Mouse (Mus musculus): ENCODE measurements around the gene Thrap3. TPM values are rescaled to one million over a fixed set of nuclear protein-coding genes. Genes with fewer than 3 reads are reported as not detected.
A peak's percentile ranks its signal among the peaks of the same experiment; 100 is the strongest.

Thrap3 gene
- polyA plus RNA-seq, 1 experiment from 2014 or later = 148 TPM

DNA sequence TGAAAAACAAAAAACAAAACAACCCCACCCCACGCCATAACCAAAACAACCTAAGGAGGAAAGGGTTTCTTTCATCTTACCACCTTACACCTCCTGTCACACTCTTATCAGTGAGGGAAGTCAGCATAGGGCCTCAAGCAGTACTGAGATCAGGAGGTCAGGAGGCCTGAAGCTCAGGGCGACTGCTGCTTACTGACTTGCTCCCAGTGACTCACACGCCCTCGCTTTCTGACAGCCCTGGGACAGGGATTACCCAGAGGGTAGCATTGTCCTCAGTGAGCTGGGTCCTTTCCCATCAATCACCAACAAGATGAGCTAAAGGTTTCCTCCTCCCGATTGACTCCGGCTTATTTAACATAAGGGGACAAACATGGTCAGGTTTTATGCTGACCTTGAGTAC, 4.5 kb upstream of the Thrap3 start:
- peaks cover 3 to 10% of the 10 kb centered on the region in 2 experiments; a peak in 2 of 4 replicates for H3K4me1 ChIP-seq (ENCODE audit: control insufficient read depth in 2 of 2, insufficient read depth in 2 of 2, low read length in 2 of 2)

DNA sequence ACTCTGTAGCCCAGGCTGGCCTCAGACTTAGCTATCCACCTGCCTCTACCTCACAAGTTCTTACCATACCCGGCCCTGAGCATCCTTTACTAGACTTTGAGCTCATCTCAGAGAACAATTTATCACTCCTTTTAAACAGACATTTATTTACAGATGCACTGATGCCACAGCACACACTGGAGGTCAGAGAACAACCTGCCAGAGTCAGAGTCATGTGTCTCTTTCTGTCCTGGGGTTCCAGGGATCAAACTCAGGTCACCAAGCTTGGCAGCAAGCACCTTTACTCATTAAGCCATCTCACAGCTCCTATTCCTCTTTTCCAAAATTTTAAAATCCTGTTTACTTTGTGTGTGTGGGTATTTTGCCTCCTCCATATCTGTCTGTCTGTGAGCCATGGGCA, 2.8 kb upstream of the Thrap3 start:
- Histone ChIP-seq H3K4me2 (ENCODE audit: low read length) (no peak overlapping the region), H3K4me1 (ENCODE audit: control insufficient read depth in 2 of 2, insufficient read depth in 2 of 2, low read length in 2 of 2) (peaks cover 6 to 17% of the 10 kb centered on the region in 2 experiments; a peak in 3 of 4 replicates), H3K4me3 (ENCODE audit: control insufficient read depth in 1 of 2, insufficient read depth in 1 of 2, low read depth in 1 of 2, low read length in 2 of 2) (no peak overlapping the region), H3K27me3 (ENCODE audit: control insufficient read depth, insufficient read depth, low read length) (no peaks in the 10 kb centered on the region), H3K36me3 (ENCODE audit: control insufficient read depth, insufficient read depth, low read length) (no peaks in the 10 kb centered on the region), H3K9ac (ENCODE audit: low read length) (no peak overlapping the region), H3K9me3 (ENCODE audit: control insufficient read depth, low read length) (no peaks in the 10 kb centered on the region), H3K27ac (replicated peaks in 1 of 2; ENCODE audit: control insufficient read depth in 1 of 2, insufficient read depth in 1 of 2, low read depth in 2 of 2, low read length in 2 of 2) (no peak overlapping the region)
- no peak for ATAC-seq (ENCODE audit: insufficient number of reproducible peaks, insufficient read depth, low FRiP score, low read depth)
- 76% methylated on average over 1 of the region's 1 CpGs for WGBS

More for the DNA sequence above, 4.5 kb upstream of the Thrap3 start:
- H3K27ac ChIP-seq (replicated peaks in 1 of 2; ENCODE audit: control insufficient read depth in 1 of 2, insufficient read depth in 1 of 2, low read depth in 2 of 2, low read length in 2 of 2) = no peak overlapping the region
- H3K9me3 ChIP-seq (ENCODE audit: control insufficient read depth, low read length) = no peaks in the 10 kb centered on the region
- no peak overlapping the region for H3K9ac ChIP-seq (ENCODE audit: low read length)
- WGBS = 50% methylated on average over 6 of the region's 6 CpGs
- H3K4me3 ChIP-seq (ENCODE audit: control insufficient read depth in 1 of 2, insufficient read depth in 1 of 2, low read depth in 1 of 2, low read length in 2 of 2) = no peak overlapping the region
- H3K4me2 ChIP-seq (ENCODE audit: low read length) = no peak overlapping the region
- no peaks in the 10 kb centered on the region for H3K27me3 ChIP-seq (ENCODE audit: control insufficient read depth, insufficient read depth, low read length)
- no peaks in the 10 kb centered on the region for H3K36me3 ChIP-seq (ENCODE audit: control insufficient read depth, insufficient read depth, low read length)
- ATAC-seq (ENCODE audit: insufficient number of reproducible peaks, insufficient read depth, low FRiP score, low read depth) = no peak

DNA sequence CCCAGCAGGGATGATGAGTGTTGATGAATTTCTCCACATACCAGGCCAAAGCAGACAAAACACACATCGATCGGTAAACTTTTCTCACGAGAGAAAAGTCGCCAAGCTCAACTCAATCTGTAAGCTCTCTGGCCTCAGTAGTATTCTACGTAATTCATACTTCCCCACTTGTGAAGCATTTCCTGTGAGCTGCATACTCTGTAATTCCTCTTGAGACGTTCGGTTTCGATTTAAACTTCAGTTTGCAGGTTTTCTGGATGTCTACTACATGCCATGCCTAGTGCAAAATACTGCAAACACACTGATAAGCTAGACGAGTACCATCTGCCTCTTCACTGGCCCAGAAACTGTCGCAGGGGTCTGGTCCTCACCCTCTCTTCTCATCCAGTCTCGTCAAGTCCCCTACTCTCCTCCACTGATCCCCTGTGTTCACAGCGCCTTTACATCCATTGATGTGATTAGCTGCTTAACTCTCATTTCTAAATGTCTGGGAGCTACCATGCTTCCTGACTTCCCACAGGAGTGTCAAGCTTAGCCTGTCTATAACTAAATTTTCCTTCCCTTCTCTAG, 2.2 kb upstream of the Thrap3 start:
- Histone ChIP-seq H3K36me3 (ENCODE audit: control insufficient read depth, insufficient read depth, low read length) (no peaks in the 10 kb centered on the region), H3K9me3 (ENCODE audit: control insufficient read depth, low read length) (no peaks in the 10 kb centered on the region), H3K27ac (replicated peaks in 1 of 2; ENCODE audit: control insufficient read depth in 1 of 2, insufficient read depth in 1 of 2, low read depth in 2 of 2, low read length in 2 of 2) (no peak overlapping the region), H3K4me3 (ENCODE audit: control insufficient read depth in 1 of 2, insufficient read depth in 1 of 2, low read depth in 1 of 2, low read length in 2 of 2) (no peak overlapping the region), H3K27me3 (ENCODE audit: control insufficient read depth, insufficient read depth, low read length) (no peaks in the 10 kb centered on the region), H3K4me2 (ENCODE audit: low read length) (no peak overlapping the region), H3K9ac (ENCODE audit: low read length) (no peak overlapping the region), H3K4me1 (ENCODE audit: control insufficient read depth in 2 of 2, insufficient read depth in 2 of 2, low read length in 2 of 2) (peaks cover 6 to 24% of the 10 kb centered on the region in 2 experiments; a peak in 3 of 4 replicates)
- WGBS = 70% methylated on average over 12 of the region's 12 CpGs
- ATAC-seq (ENCODE audit: insufficient number of reproducible peaks, insufficient read depth, low FRiP score, low read depth) = no peak

- H3K27ac ChIP-seq (replicated peaks in 1 of 2; ENCODE audit: control insufficient read depth in 1 of 2, insufficient read depth in 1 of 2, low read depth in 2 of 2, low read length in 2 of 2) = no peak overlapping the region
- 81% methylated on average over 8 of the region's 8 CpGs for WGBS
- no peak for ATAC-seq (ENCODE audit: insufficient number of reproducible peaks, insufficient read depth, low FRiP score, low read depth)
- peaks cover 8 to 31% of the 10 kb centered on the region in 2 experiments for H3K4me1 ChIP-seq (ENCODE audit: control insufficient read depth in 2 of 2, insufficient read depth in 2 of 2, low read length in 2 of 2)
- H3K27me3 ChIP-seq (ENCODE audit: control insufficient read depth, insufficient read depth, low read length) = no peaks in the 10 kb centered on the region
- no peak overlapping the region for H3K9ac ChIP-seq (ENCODE audit: low read length)
- H3K4me2 ChIP-seq (ENCODE audit: low read length) = no peak overlapping the region
- H3K36me3 ChIP-seq (ENCODE audit: control insufficient read depth, insufficient read depth, low read length) = peaks cover 4% of the 10 kb centered on the region; the same call in 1 of the 2 replicates
- H3K4me3 ChIP-seq (ENCODE audit: control insufficient read depth in 1 of 2, insufficient read depth in 1 of 2, low read depth in 1 of 2, low read length in 2 of 2) = no peak overlapping the region
- no peaks in the 10 kb centered on the region for H3K9me3 ChIP-seq (ENCODE audit: control insufficient read depth, low read length)
Observed at GRCm38 (mm10) chr4:126204016-126204415, 1.5 kb upstream of the Thrap3 start.

DNA sequence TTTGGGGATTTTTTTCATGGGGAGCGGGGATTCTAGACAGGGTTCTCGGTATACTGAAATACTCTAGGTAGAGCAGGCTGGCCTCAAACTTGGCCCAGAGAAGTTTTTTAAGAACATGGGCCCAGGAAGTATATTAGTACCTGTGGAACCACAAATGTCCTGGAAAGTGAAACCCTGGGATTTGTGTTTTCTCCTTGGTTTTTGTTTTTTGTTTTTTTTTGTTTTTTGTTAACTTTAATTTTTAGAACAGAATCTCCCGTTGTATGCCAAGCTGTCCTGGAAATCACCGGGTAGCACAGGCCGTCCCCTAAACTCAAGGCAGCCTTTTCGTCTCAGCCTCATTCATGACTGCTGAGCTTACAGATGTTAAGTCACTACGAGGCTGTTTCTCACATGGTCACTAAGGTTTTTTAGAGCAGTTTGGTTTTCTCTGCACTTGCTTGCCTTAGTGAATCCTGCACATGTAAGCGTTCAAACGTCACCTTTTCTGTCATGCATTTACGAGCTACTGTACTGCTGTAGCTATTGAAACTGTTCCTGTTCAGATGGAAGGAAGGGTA, 856 bp upstream of the Thrap3 start:
- Histone ChIP-seq H3K4me2 (ENCODE audit: low read length) (peak overlapping the region; percentile 71), H3K27ac (replicated peaks in 1 of 2; ENCODE audit: control insufficient read depth in 1 of 2, insufficient read depth in 1 of 2, low read depth in 2 of 2, low read length in 2 of 2) (peak overlapping the region; percentile 96 to 98), H3K4me3 (ENCODE audit: control insufficient read depth in 1 of 2, insufficient read depth in 1 of 2, low read depth in 1 of 2, low read length in 2 of 2) (peak overlapping the region; percentile 51 to 69; a peak in 3 of 4 replicates), H3K36me3 (ENCODE audit: control insufficient read depth, insufficient read depth, low read length) (peaks cover 9% of the 10 kb centered on the region; the same call in 1 of the 2 replicates), H3K9me3 (ENCODE audit: control insufficient read depth, low read length) (no peaks in the 10 kb centered on the region), H3K4me1 (ENCODE audit: control insufficient read depth in 2 of 2, insufficient read depth in 2 of 2, low read length in 2 of 2) (peaks cover 10 to 37% of the 10 kb centered on the region in 2 experiments), H3K9ac (ENCODE audit: low read length) (peak overlapping the region; percentile 74), H3K27me3 (ENCODE audit: control insufficient read depth, insufficient read depth, low read length) (no peaks in the 10 kb centered on the region)
- 79% methylated on average over 10 of the region's 10 CpGs for WGBS
- no peak for ATAC-seq (ENCODE audit: insufficient number of reproducible peaks, insufficient read depth, low FRiP score, low read depth)

DNA sequence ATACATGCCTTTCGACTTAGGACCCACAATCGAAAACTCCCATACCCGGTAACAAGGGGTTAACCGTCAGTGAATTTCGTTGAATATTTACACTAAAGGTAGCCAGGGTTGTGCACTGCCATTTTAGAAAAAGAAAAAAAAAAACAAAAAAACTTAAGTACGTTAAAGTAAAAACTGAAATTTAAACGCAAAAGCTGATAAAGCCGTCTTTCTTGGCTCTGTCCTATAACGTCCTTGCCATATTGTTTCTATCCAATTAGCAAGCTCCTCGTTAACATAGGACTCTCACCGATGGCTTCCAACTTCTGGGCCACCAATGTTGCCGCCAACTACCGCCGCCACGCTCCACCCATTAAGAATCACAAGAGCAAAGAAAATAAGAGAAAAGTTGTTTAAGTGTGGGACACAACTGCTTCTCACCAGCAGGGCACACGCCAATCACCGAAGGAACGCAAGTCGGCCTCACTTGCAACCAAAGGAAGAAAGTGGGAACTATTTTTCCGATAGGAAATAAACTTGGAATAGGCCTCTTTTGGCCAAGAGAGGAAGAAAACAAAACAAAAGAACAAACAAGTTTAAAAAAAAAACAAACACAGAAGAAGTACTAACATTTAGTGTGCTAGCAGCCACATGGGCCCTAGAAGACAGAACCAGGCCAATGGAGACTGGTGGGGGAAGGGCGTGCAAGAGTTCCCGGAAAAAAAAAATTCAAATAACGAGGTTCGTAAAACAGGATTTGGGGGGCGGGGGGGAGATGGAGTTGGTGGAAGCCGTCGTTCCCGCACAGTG, 852 bp downstream of the Thrap3 start:
- Histone ChIP-seq H3K9me3 (ENCODE audit: control insufficient read depth, low read length) (no peaks in the 10 kb centered on the region), H3K9ac (ENCODE audit: low read length) (peak overlapping the region; percentile 86), H3K4me2 (ENCODE audit: low read length) (peak overlapping the region; percentile 84), H3K27me3 (ENCODE audit: control insufficient read depth, insufficient read depth, low read length) (no peaks in the 10 kb centered on the region), H3K27ac (replicated peaks in 1 of 2; ENCODE audit: control insufficient read depth in 1 of 2, insufficient read depth in 1 of 2, low read depth in 2 of 2, low read length in 2 of 2) (peak overlapping the region; percentile 96 to 97), H3K4me1 (ENCODE audit: control insufficient read depth in 2 of 2, insufficient read depth in 2 of 2, low read length in 2 of 2) (peaks cover 12 to 49% of the 10 kb centered on the region in 2 experiments), H3K36me3 (ENCODE audit: control insufficient read depth, insufficient read depth, low read length) (peaks cover 9% of the 10 kb centered on the region; the same call in 1 of the 2 replicates), H3K4me3 (ENCODE audit: control insufficient read depth in 1 of 2, insufficient read depth in 1 of 2, low read depth in 1 of 2, low read length in 2 of 2) (peak overlapping the region; percentile 69 to 79)
- under 1% methylated on average over 28 of the region's 28 CpGs for WGBS
- ATAC-seq (ENCODE audit: insufficient number of reproducible peaks, insufficient read depth, low FRiP score, low read depth) = no peak

DNA sequence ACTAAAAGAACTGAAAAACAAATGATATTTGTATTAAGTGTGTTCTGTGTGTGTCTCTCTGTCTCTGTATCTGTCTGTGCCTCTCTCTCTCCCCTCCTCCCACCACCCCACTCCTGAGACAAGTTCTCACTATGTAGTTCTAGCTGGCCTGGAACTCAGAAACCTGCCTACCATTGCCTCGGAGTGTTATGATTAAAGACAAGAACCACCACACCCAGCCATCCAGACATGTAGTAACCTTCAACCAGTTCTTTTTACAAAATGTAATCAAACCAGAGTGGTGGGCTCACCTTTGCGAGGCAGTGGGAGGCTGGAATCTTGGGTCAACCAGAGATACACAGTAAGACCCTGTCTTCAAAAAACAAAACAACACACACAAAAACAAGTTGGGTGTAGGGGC, 1.9 kb downstream of the Thrap3 start:
- peaks cover 9% of the 10 kb centered on the region; the same call in 1 of the 2 replicates for H3K36me3 ChIP-seq (ENCODE audit: control insufficient read depth, insufficient read depth, low read length)
- no peaks in the 10 kb centered on the region for H3K27me3 ChIP-seq (ENCODE audit: control insufficient read depth, insufficient read depth, low read length)
- H3K27ac ChIP-seq (replicated peaks in 1 of 2; ENCODE audit: control insufficient read depth in 1 of 2, insufficient read depth in 1 of 2, low read depth in 2 of 2, low read length in 2 of 2) = peak overlapping the region; percentile 19 to 46; a peak in 3 of 4 replicates
- H3K4me2 ChIP-seq (ENCODE audit: low read length) = peak overlapping the region; percentile 84
- peaks cover 12 to 49% of the 10 kb centered on the region in 2 experiments for H3K4me1 ChIP-seq (ENCODE audit: control insufficient read depth in 2 of 2, insufficient read depth in 2 of 2, low read length in 2 of 2)
- no peak for ATAC-seq (ENCODE audit: insufficient number of reproducible peaks, insufficient read depth, low FRiP score, low read depth)
- H3K9ac ChIP-seq (ENCODE audit: low read length) = peak overlapping the region; percentile 86
- 25% methylated on average over 2 of the region's 2 CpGs for WGBS
- H3K4me3 ChIP-seq (ENCODE audit: control insufficient read depth in 1 of 2, insufficient read depth in 1 of 2, low read depth in 1 of 2, low read length in 2 of 2) = peak overlapping the region; percentile 69 to 79
- H3K9me3 ChIP-seq (ENCODE audit: control insufficient read depth, low read length) = no peaks in the 10 kb centered on the region
